Mouse (Mus musculus) spleen, adult 2 months (tissue): ENCODE results near the gene Ms4a10.

Experiments used
- CTCF ChIP-seq: fragments of 200-500 bp; IDR thresholded peaks from 2 replicates; pipeline ENCODE4 v1.5.1; 2011; ENCODE audit warnings: mild to moderate bottlenecking, inconsistent platforms; ENCODE audit not compliant: insufficient read depth, insufficient read length, insufficient replicate concordance; ENCODE audit errors: extremely low read depth
- POLR2A ChIP-seq: fragments of 200-500 bp; IDR thresholded peaks from 2 replicates; pipeline ENCODE4 v1.6.1; 2011; ENCODE audit warnings: low read depth, low read length, inconsistent platforms

- TF ChIP-seq CTCF: no peak
- no peak for TF ChIP-seq POLR2A
Observed at GRCm38 (mm10) chr19:10948416-10948815, 26.1 kb downstream of the Ms4a10 start.
